ENCODE assay signal across 8 mouse cellular contexts in the genomic region with DNA sequence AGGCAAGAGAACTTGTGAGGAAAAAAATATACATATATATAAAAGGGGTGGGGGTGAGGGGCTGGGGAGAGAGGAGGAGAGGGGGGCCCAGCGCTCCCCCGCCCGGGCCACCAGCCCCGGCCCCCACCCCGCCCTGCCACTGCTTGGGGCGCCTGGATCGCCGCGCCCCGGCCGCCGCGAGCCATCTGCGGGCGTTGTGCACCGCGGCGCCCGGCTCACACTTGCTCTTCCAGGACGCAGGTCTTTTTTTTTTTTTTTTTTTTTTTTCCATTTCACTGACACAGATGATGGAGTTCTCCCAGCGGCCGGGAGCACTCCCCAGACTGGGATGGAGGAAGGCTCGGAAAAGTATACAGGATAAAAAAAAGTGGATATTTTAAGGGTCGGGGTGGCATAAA. TPM values are rescaled to one million over a fixed set of nuclear protein-coding genes. Genes with fewer than 3 reads are reported as not detected.
DNase-seq lines count a peak whose midpoint lies in the region; ATAC-seq and TF ChIP-seq lines count a peak whose summit lies in the region.

No protein-coding gene starts in this region.

- H3K9ac ChIP-seq in ES-Bruce4 (ENCODE audit: low read depth, poor library complexity, severe bottlenecking), result peak overlapping the region; percentile 27
- peak overlapping the region; percentile 92 for H3K9ac ChIP-seq in heart, postnatal 0 days (replicated peaks; ENCODE audit: low read depth, low read length)
- peak overlapping the region; percentile 80 for H3K9ac ChIP-seq in liver, postnatal 0 days (replicated peaks)

- under 1% methylated on average over 24 of the region's 24 CpGs for WGBS in heart, embryonic 10.5 days
- WGBS in heart, postnatal 0 days, result 0% methylated on average over 24 of the region's 24 CpGs
- WGBS in liver, postnatal 0 days (ENCODE audit: insufficient replicate concordance), result under 1% methylated on average over 19 of the region's 24 CpGs

- no peak for TF ChIP-seq EP300 in ES-Bruce4 (IDR thresholded peaks at IDR 0.05; ENCODE audit: insufficient read depth, low read depth, low read length)
- TF ChIP-seq EP300 in heart, postnatal 0 days (IDR thresholded peaks at IDR 0.05; ENCODE audit: low read depth), result no peak
- TF ChIP-seq EP300 in liver, postnatal 0 days (IDR thresholded peaks at IDR 0.05; ENCODE audit: low read depth), result no peak

- peak overlapping the region; percentile 93 for H3K4me2 ChIP-seq in heart, postnatal 0 days (ENCODE audit: low read depth, low read length)
- peak overlapping the region; percentile 75 for H3K4me2 ChIP-seq in liver, postnatal 0 days (ENCODE audit: low read depth, low read length)

- no peak for TF ChIP-seq CTCF in ES-Bruce4 (IDR thresholded peaks at IDR 0.05; ENCODE audit: low read depth, low read length)
- TF ChIP-seq CTCF in heart, postnatal 0 days (IDR thresholded peaks at IDR 0.05; ENCODE audit: low read depth), result no peak
- TF ChIP-seq CTCF in liver, postnatal 0 days (IDR thresholded peaks at IDR 0.05; ENCODE audit: low read depth), result no peak

- TF ChIP-seq POLR2A in ES-Bruce4 (IDR thresholded peaks at IDR 0.05; ENCODE audit: insufficient read depth, low read length), result no peak

- no peak for DNase-seq in heart, embryonic 10.5 days (ENCODE audit: low spot score)
- no peak for DNase-seq in heart, adult 8-10 months (ENCODE audit: low spot score)
- no peak for DNase-seq in heart, postnatal 0 days (ENCODE audit: low spot score)
- no peak for DNase-seq in liver, postnatal 0 days
- no peak for DNase-seq in left cerebral cortex, postnatal 14 days (ENCODE audit: low spot score in 2 of 2)
- no peak for DNase-seq in spleen, postnatal 36 days (ENCODE audit: low spot score in 2 of 2)
- no peak for DNase-seq in testis, postnatal 14 days (ENCODE audit: low spot score)

- peaks cover 49% of the 10 kb centered on the region for H3K4me1 ChIP-seq in heart, embryonic 10.5 days
- H3K4me1 ChIP-seq in ES-Bruce4 (ENCODE audit: control insufficient read depth, insufficient read depth, low read length), result no peaks in the 10 kb centered on the region
- no peaks in the 10 kb centered on the region for H3K4me1 ChIP-seq in heart, postnatal 0 days (ENCODE audit: control insufficient read depth, insufficient read depth)
- no peaks in the 10 kb centered on the region for H3K4me1 ChIP-seq in liver, postnatal 0 days (ENCODE audit: insufficient read depth)

- peak overlapping the region; percentile 96 for H3K27ac ChIP-seq in heart, embryonic 10.5 days
- no peak overlapping the region for H3K27ac ChIP-seq in ES-Bruce4 (ENCODE audit: insufficient read depth, low read length)
- H3K27ac ChIP-seq in heart, postnatal 0 days (ENCODE audit: low read depth), result peak overlapping the region; percentile 98
- peak overlapping the region; percentile 90 for H3K27ac ChIP-seq in liver, postnatal 0 days (ENCODE audit: low read depth)

- no peaks in the 10 kb centered on the region for H3K9me3 ChIP-seq in heart, embryonic 10.5 days
- H3K9me3 ChIP-seq in ES-Bruce4 (replicated peaks; ENCODE audit: control insufficient read depth, insufficient read depth, low read length, poor library complexity, severe bottlenecking), result no peaks in the 10 kb centered on the region
- no peaks in the 10 kb centered on the region for H3K9me3 ChIP-seq in heart, postnatal 0 days (replicated peaks; ENCODE audit: control insufficient read depth, low read length)
- no peaks in the 10 kb centered on the region for H3K9me3 ChIP-seq in liver, postnatal 0 days (ENCODE audit: low read length)

- H3K27me3 ChIP-seq in heart, embryonic 10.5 days (ENCODE audit: insufficient read depth, poor library complexity, severe bottlenecking), result peaks cover 26% of the 10 kb centered on the region
- peaks cover 29% of the 10 kb centered on the region for H3K27me3 ChIP-seq in ES-Bruce4 (ENCODE audit: control insufficient read depth, insufficient read depth, low read length, poor library complexity, severe bottlenecking)
- H3K27me3 ChIP-seq in heart, postnatal 0 days (ENCODE audit: control insufficient read depth, insufficient read depth, low read length), result 0 out of 2 replicates have a peak, but pooled peaks cover 7% of the 10 kb centered on the region
- H3K27me3 ChIP-seq in liver, postnatal 0 days (ENCODE audit: insufficient read depth, low read length), result peaks cover 44% of the 10 kb centered on the region

- H3K4me3 ChIP-seq in heart, embryonic 10.5 days, result peak overlapping the region; percentile 91
- H3K4me3 ChIP-seq in ES-Bruce4 (ENCODE audit: low read depth, low read length), result peak overlapping the region; percentile 87
- peak overlapping the region; percentile 88 for H3K4me3 ChIP-seq in heart, postnatal 0 days (ENCODE audit: low read depth, low read length)
- H3K4me3 ChIP-seq in liver, postnatal 0 days (ENCODE audit: low read depth, low read length), result peak overlapping the region; percentile 65

- intact Hi-C loops in left cerebral cortex, postnatal 14 days (cut with DNase I), result no loop called here

- no peaks in the 10 kb centered on the region for H3K36me3 ChIP-seq in heart, embryonic 10.5 days
- H3K36me3 ChIP-seq in ES-Bruce4 (ENCODE audit: control insufficient read depth, insufficient read depth, low read length, poor library complexity, severe bottlenecking), result no peaks in the 10 kb centered on the region
- H3K36me3 ChIP-seq in heart, postnatal 0 days (replicated peaks; ENCODE audit: control insufficient read depth, insufficient read depth, low read length), result no peaks in the 10 kb centered on the region
- H3K36me3 ChIP-seq in liver, postnatal 0 days (replicated peaks; ENCODE audit: insufficient read depth, low read length), result no peaks in the 10 kb centered on the region

- ATAC-seq in heart, postnatal 0 days (ENCODE audit: insufficient read depth, low read depth), result peak; percentile 19
- ATAC-seq in liver, postnatal 0 days, result peak; percentile 12; the same call in 1 of the 2 replicates

RNA-seq across cellular contexts. Expression of a gene that starts 0.3 kb away (rescaled TPM):
- polyA plus RNA-seq in heart, embryonic 10.5 days (2016; fragmentation: Nextera tagmentation; extraction: Ambion mirVana), result 13.3 and 17.3 TPM in 2 replicates
- 10 to 100 TPM; 42.2 to 58.7 (median 51.7) TPM for total RNA-seq in heart, adult 8-10 months (2022)
- polyA plus RNA-seq in ES-Bruce4 (2011; ENCODE audit: insufficient read depth, insufficient read length, low read depth, missing spikeins), result 1.7 and 1.8 TPM in 2 replicates
- total RNA-seq in heart, postnatal 0 days (2014; rRNA removed; ENCODE audit: low replicate concordance), result 23.1 and 31.5 TPM in 2 replicates
- 17.3 and 17.8 TPM in 2 replicates for polyA plus RNA-seq in heart, postnatal 0 days (2015; fragmentation: Nextera tagmentation; extraction: Ambion mirVana)
- polyA plus RNA-seq in liver, postnatal 0 days (2015; fragmentation: Nextera tagmentation; extraction: Ambion mirVana), result 10.0 and 11.8 TPM in 2 replicates
- 10 to 100 TPM in 1 of 2 experiments, 1 to 10 TPM in 1; 8.0 to 12.4 TPM for total RNA-seq in left cerebral cortex, postnatal 14 days (2021)

Comparison
In these comparisons a context has a peak if more than half of its experiments do, and no peak if none do; other contexts are left out.
1. H3K9ac ChIP-seq: peak in every context shown above with its lines; median percentile 92 in heart, postnatal 0 days; 80 in liver, postnatal 0 days; 27 in ES-Bruce4.